In the genomic region with DNA sequence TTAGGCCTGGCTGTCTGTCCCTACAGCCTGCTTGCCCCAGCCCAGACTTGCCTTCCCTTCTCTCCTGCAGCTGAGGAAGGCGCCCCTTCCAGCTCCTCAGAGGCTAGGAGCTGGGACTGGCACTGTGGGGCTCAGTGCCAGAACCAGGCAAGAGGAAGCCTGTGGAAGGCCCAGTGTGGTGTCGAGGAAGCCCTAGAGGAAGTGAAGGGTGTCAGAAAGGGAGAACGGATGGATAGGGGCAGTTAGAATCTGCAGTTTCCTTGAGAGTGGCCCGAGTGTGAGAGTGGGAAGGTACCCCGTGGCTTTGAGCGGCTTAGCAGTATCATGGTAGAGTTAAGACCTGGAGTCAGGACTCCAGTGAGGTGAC, we compare ENCODE assay signal across 1 mouse cellular context.
TF ChIP-seq lines count a peak whose summit lies in the region.

No protein-coding gene starts in this region.

TF ChIP-seq in MEL, 35 proteins besides CTCF, POLR2A, EP300 and RAD21 (continued from another document):
- TF ChIP-seq E2F4 (IDR thresholded peaks at IDR 0.05; ENCODE audit: borderline replicate concordance, low read depth, low read length) (no peak), RCOR1 (IDR thresholded peaks at IDR 0.05; ENCODE audit: low read depth, low read length) (no peak), UBTF (IDR thresholded peaks at IDR 0.05; ENCODE audit: borderline replicate concordance, insufficient read depth, low read depth, low read length) (no peak)
